ENCODE assay signal across 11 mouse cellular contexts in the genomic region with DNA sequence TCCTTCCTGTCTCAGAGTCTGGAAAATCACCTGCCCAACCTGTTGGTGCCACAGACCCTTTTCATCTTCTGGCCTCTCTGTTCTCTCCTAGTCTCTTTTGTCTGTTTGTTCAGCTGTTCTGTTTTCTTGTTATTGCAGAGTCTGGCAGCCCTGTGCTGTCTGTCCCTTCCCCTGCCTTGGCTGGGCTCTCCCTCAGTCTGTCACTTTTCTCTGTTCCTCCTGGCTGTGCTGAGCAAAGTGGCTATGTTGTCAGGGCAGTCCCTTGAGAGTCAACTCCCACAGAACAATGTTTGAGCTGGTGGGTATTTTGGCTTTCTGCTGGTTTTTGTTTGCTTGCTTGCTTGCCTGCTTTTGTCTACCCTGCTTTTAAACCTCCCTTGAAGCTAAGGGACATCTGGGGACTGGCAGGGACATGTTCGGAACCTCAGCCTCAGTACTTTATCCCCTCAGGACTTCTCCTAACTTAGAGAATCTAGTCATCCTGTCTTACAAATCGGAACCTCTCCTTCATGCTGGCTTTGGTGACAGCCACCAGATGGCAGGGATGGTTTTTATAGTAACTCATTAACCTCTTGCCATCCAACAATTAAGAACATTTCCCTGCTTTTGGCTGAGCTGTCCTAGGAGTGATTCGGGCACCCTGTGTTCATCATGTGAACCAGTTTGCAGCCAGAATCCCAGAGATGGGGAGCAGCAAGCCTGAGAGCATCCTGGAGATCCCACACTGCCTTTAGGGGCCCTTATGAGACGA.
DNase-seq lines count a peak whose midpoint lies in the region; ATAC-seq and TF ChIP-seq lines count a peak whose summit lies in the region.
"Had no signal": no experiment of that assay in that cellular context is flagged by ENCODE, and none has a peak within 500 bp of the region (broad histone marks: within the 10 kb centered on the region; RNA-seq: fewer than 3 reads in every experiment).

No protein-coding gene starts in this region.

- no peaks in the 10 kb centered on the region for H3K9me3 ChIP-seq in forebrain, embryonic 15.5 days
- no peaks in the 10 kb centered on the region for H3K9me3 ChIP-seq in forebrain, embryonic 12.5 days
- H3K9me3 ChIP-seq in liver, postnatal 0 days (ENCODE audit: low read length), result no peaks in the 10 kb centered on the region
- no peaks in the 10 kb centered on the region for H3K9me3 ChIP-seq in hindbrain, embryonic 12.5 days (replicated peaks)
- H3K9me3 ChIP-seq: midbrain, embryonic 12.5 days; stomach, embryonic 15.5 days had no signal

- peak overlapping the region; percentile 54 for H3K27ac ChIP-seq in forebrain, embryonic 15.5 days (replicated peaks)
- H3K27ac ChIP-seq in forebrain, embryonic 12.5 days, result no peak overlapping the region
- H3K27ac ChIP-seq in liver, postnatal 0 days (ENCODE audit: low read depth), result no peak overlapping the region
- H3K27ac ChIP-seq in hindbrain, embryonic 12.5 days, result no peak overlapping the region
- H3K27ac ChIP-seq: midbrain, embryonic 12.5 days; stomach, embryonic 15.5 days had no signal

- no peak for DNase-seq in liver, postnatal 0 days
- DNase-seq in liver, result no peak
- peak; percentile 54 for DNase-seq in brain, adult 2 months (ENCODE audit: low read depth, low spot score)
- peak; percentile 27 for DNase-seq in induced T-regulatory cell, adult 2 months (ENCODE audit: low read depth)
- DNase-seq in heart, postnatal 4 days, result no peak
- DNase-seq: lung, adult 18-20 months had no signal

- no peak overlapping the region for H3K9ac ChIP-seq in forebrain, embryonic 15.5 days (replicated peaks)
- no peak overlapping the region for H3K9ac ChIP-seq in forebrain, embryonic 12.5 days
- H3K9ac ChIP-seq in liver, postnatal 0 days (replicated peaks), result no peak overlapping the region
- no peak overlapping the region for H3K9ac ChIP-seq in hindbrain, embryonic 12.5 days
- H3K9ac ChIP-seq: midbrain, embryonic 12.5 days; stomach, embryonic 15.5 days had no signal

- no peak for TF ChIP-seq EP300 in liver, postnatal 0 days (IDR thresholded peaks at IDR 0.05; ENCODE audit: low read depth)

- no peaks in the 10 kb centered on the region for H3K36me3 ChIP-seq in forebrain, embryonic 15.5 days
- H3K36me3 ChIP-seq in forebrain, embryonic 12.5 days (replicated peaks), result no peaks in the 10 kb centered on the region
- no peaks in the 10 kb centered on the region for H3K36me3 ChIP-seq in liver, postnatal 0 days (replicated peaks; ENCODE audit: insufficient read depth, low read length)
- H3K36me3 ChIP-seq in hindbrain, embryonic 12.5 days, result no peaks in the 10 kb centered on the region
- H3K36me3 ChIP-seq: midbrain, embryonic 12.5 days; stomach, embryonic 15.5 days had no signal

- peak; percentile 32 for TF ChIP-seq CTCF in liver, postnatal 0 days (IDR thresholded peaks at IDR 0.05; ENCODE audit: low read depth)

- H3K4me1 ChIP-seq in forebrain, embryonic 15.5 days, result peaks cover 16% of the 10 kb centered on the region
- H3K4me1 ChIP-seq in forebrain, embryonic 12.5 days, result peaks cover 3% of the 10 kb centered on the region; the same call in 1 of the 2 replicates
- H3K4me1 ChIP-seq in liver, postnatal 0 days (ENCODE audit: insufficient read depth), result no peaks in the 10 kb centered on the region
- H3K4me1 ChIP-seq in hindbrain, embryonic 12.5 days, result peaks cover 7% of the 10 kb centered on the region; the same call in 1 of the 2 replicates
- H3K4me1 ChIP-seq: stomach, embryonic 15.5 days had no signal

- 35% methylated on average over 4 of the region's 4 CpGs for WGBS in forebrain, embryonic 15.5 days
- WGBS in forebrain, embryonic 12.5 days, result 48% methylated on average over 4 of the region's 4 CpGs
- WGBS in liver, postnatal 0 days (ENCODE audit: insufficient replicate concordance), result 41% methylated on average over 4 of the region's 4 CpGs
- 49% methylated on average over 4 of the region's 4 CpGs for WGBS in hindbrain, embryonic 12.5 days

- H3K27me3 ChIP-seq in forebrain, embryonic 15.5 days, result no peaks in the 10 kb centered on the region
- 0 out of 2 replicates have a peak, but pooled peaks cover 4% of the 10 kb centered on the region for H3K27me3 ChIP-seq in forebrain, embryonic 12.5 days
- H3K27me3 ChIP-seq in liver, postnatal 0 days (ENCODE audit: insufficient read depth, low read length), result no peaks in the 10 kb centered on the region
- H3K27me3 ChIP-seq in hindbrain, embryonic 12.5 days, result no peaks in the 10 kb centered on the region; the same call in 1 of the 2 replicates
- H3K27me3 ChIP-seq: stomach, embryonic 15.5 days had no signal

- no peak overlapping the region for H3K4me3 ChIP-seq in forebrain, embryonic 15.5 days
- H3K4me3 ChIP-seq in forebrain, embryonic 12.5 days (replicated peaks), result no peak overlapping the region
- no peak overlapping the region for H3K4me3 ChIP-seq in liver, postnatal 0 days (ENCODE audit: low read depth, low read length)
- no peak overlapping the region for H3K4me3 ChIP-seq in hindbrain, embryonic 12.5 days
- H3K4me3 ChIP-seq: midbrain, embryonic 12.5 days; stomach, embryonic 15.5 days had no signal

- ATAC-seq in forebrain, embryonic 15.5 days (replicated peaks), result peak; percentile 68
- ATAC-seq in forebrain, embryonic 12.5 days (ENCODE audit: low FRiP score), result no peak
- no peak for ATAC-seq in liver, postnatal 0 days
- ATAC-seq in hindbrain, embryonic 12.5 days (ENCODE audit: low FRiP score), result no peak

- no peak overlapping the region for H3K4me2 ChIP-seq in forebrain, embryonic 15.5 days (replicated peaks)
- no peak overlapping the region for H3K4me2 ChIP-seq in forebrain, embryonic 12.5 days
- no peak overlapping the region for H3K4me2 ChIP-seq in liver, postnatal 0 days (ENCODE audit: low read depth, low read length)
- no peak overlapping the region for H3K4me2 ChIP-seq in hindbrain, embryonic 12.5 days (replicated peaks)
- H3K4me2 ChIP-seq: midbrain, embryonic 12.5 days; stomach, embryonic 15.5 days had no signal

Comparison
In these comparisons a context has a peak if more than half of its experiments do, and no peak if none do; other contexts are left out.
1. DNase-seq: peak in brain, adult 2 months (single experiment) and induced T-regulatory cell, adult 2 months (single experiment); none in liver, postnatal 0 days (single experiment), liver (single experiment) and heart, postnatal 4 days (single experiment).